Mouse (Mus musculus) right cerebral cortex, postnatal 4 days (tissue): ENCODE results near the gene Scgb1b12.
"Not testable (repeated sequence)": the region's sequence is repeated elsewhere in the genome, so short reads cannot be mapped to it uniquely, and the experiment has no call there.

ENCODE experiments used
- DNase-seq: peaks from one replicate; pipeline ENCODE4 v3.0.0-alpha.2; 2022

Gene Scgb1b12

GRCm38 (mm10) chr7:32333882-32334281 is at the start of gene Scgb1b12:
Gene Scgb1b12, plus strand, starts transcription at chr7:32334182.
- not testable (repeated sequence) for DNase-seq

DNA sequence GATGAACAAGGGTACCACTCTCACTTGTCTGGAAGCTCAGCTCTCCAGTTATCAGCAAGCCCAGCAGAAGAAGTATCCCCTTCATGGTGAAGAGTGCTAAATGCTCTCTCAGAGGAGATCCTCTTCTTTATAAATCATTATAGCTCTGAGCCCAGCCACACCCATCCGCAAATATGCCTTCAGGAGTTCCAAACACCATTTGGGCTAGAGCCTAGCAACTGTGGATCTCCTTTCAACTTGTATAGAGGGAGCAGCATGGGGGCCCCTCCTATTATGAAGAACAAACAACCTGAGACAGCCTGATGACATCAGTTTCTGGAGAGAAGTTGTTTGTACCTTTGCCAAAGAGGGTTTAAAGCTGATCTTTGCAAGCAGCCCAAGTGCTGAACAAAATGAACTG is 6.8 kb upstream of the Scgb1b12 start, which contains the start of gene Scgb2b12:
TSS of gene Scgb2b12 (minus strand) at position 101 of the 400 bp plus-strand sequence.
- DNase-seq, result not testable (repeated sequence)
